Mouse (Mus musculus): ENCODE data around the gene B9d2.

GRCm38 (mm10) chr7:25666381-25666780 lies 14.2 kb upstream of the B9d2 start:
- TF ChIP-seq CTCF (IDR thresholded peaks at IDR 0.05; ENCODE audit: low read depth, low read length) (no peak), POLR2A (IDR thresholded peaks at IDR 0.05; ENCODE audit: extremely low read depth, insufficient read depth, low read length) (no peak)
